Mouse (Mus musculus): ENCODE results near the gene Farp1. TPM values are rescaled to one million over a fixed set of nuclear protein-coding genes. Genes with fewer than 3 reads are reported as not detected.
"Not testable (repeated sequence)": the region's sequence is repeated elsewhere in the genome, so short reads cannot be mapped to it uniquely, and the experiment has no call there.

Farp1 gene
- polyA plus RNA-seq, 1 experiment from 2014 or later: 25.0 TPM

- Histone ChIP-seq H3K27ac (peak overlapping the region; percentile 91), H3K9ac (peak overlapping the region; percentile 83), H3K36me3 (no peaks in the 10 kb centered on the region), H3K9me3 (no peaks in the 10 kb centered on the region), H3K4me1 (peaks cover 42% of the 10 kb centered on the region), H3K4me2 (peak overlapping the region; percentile 96), H3K27me3 (no peaks in the 10 kb centered on the region), H3K4me3 (peak overlapping the region; percentile 84)
- under 1% methylated on average over 85 of the region's 100 CpGs for WGBS
- ATAC-seq (ENCODE audit: borderline replicate concordance, extremely low read depth, low FRiP score, low TSS enrichment): peak; percentile 84
Measured at GRCm38 (mm10) chr14:121035663-121036473, 868 bp downstream of the Farp1 start.

GRCm38 (mm10) chr14:121036612-121037221 is 1.7 kb downstream of the Farp1 start:
- no peak for ATAC-seq (ENCODE audit: borderline replicate concordance, extremely low read depth, low FRiP score, low TSS enrichment)
- peak overlapping the region; percentile 96 for H3K4me2 ChIP-seq
- H3K27me3 ChIP-seq: no peaks in the 10 kb centered on the region
- H3K4me3 ChIP-seq: peak overlapping the region; percentile 84
- WGBS: under 1% methylated on average over 19 of the region's 19 CpGs
- no peaks in the 10 kb centered on the region for H3K36me3 ChIP-seq
- no peaks in the 10 kb centered on the region for H3K9me3 ChIP-seq
- H3K9ac ChIP-seq: peak overlapping the region; percentile 83
- H3K27ac ChIP-seq: peak overlapping the region; percentile 91
- peaks cover 42% of the 10 kb centered on the region for H3K4me1 ChIP-seq

GRCm38 (mm10) chr14:121037276-121037675 is 2.3 kb downstream of the Farp1 start:
- peaks cover 42% of the 10 kb centered on the region for H3K4me1 ChIP-seq
- peak overlapping the region; percentile 83 for H3K9ac ChIP-seq
- WGBS: 5% methylated on average over 7 of the region's 7 CpGs
- peak overlapping the region; percentile 91 for H3K27ac ChIP-seq
- H3K27me3 ChIP-seq: no peaks in the 10 kb centered on the region
- no peak for ATAC-seq (ENCODE audit: borderline replicate concordance, extremely low read depth, low FRiP score, low TSS enrichment)
- H3K36me3 ChIP-seq: no peaks in the 10 kb centered on the region
- peak overlapping the region; percentile 96 for H3K4me2 ChIP-seq
- H3K9me3 ChIP-seq: no peaks in the 10 kb centered on the region
- peak overlapping the region; percentile 84 for H3K4me3 ChIP-seq

GRCm38 (mm10) chr14:121038676-121039075 is 3.7 kb downstream of the Farp1 start:
- Histone ChIP-seq H3K4me1 (peaks cover 42% of the 10 kb centered on the region), H3K4me2 (no peak overlapping the region), H3K9me3 (no peaks in the 10 kb centered on the region), H3K9ac (no peak overlapping the region), H3K36me3 (no peaks in the 10 kb centered on the region), H3K27ac (no peak overlapping the region), H3K27me3 (no peaks in the 10 kb centered on the region), H3K4me3 (no peak overlapping the region)
- no peak for ATAC-seq (ENCODE audit: borderline replicate concordance, extremely low read depth, low FRiP score, low TSS enrichment)
- WGBS: 65% methylated on average over 5 of the region's 5 CpGs

- Histone ChIP-seq H3K4me3 (no peak overlapping the region), H3K36me3 (no peaks in the 10 kb centered on the region), H3K27ac (no peak overlapping the region), H3K4me2 (no peak overlapping the region), H3K4me1 (peaks cover 20% of the 10 kb centered on the region), H3K9me3 (no peaks in the 10 kb centered on the region), H3K9ac (no peak overlapping the region), H3K27me3 (no peaks in the 10 kb centered on the region)
- 84% methylated on average over 3 of the region's 3 CpGs for WGBS
- ATAC-seq (ENCODE audit: borderline replicate concordance, extremely low read depth, low FRiP score, low TSS enrichment): peak; percentile 49; the same call in 1 of the 2 replicates
Measured at GRCm38 (mm10) chr14:121044145-121044544, 9.1 kb downstream of the Farp1 start.

- Histone ChIP-seq H3K27me3 (no peaks in the 10 kb centered on the region), H3K4me3 (no peak overlapping the region), H3K9ac (no peak overlapping the region), H3K9me3 (no peaks in the 10 kb centered on the region), H3K27ac (no peak overlapping the region), H3K4me1 (peaks cover 25% of the 10 kb centered on the region; the same call in 1 of the 2 replicates), H3K4me2 (no peak overlapping the region), H3K36me3 (no peaks in the 10 kb centered on the region)
- WGBS: 70% methylated on average over 9 of the region's 9 CpGs
- ATAC-seq (ENCODE audit: borderline replicate concordance, extremely low read depth, low FRiP score, low TSS enrichment): no peak
Measured at GRCm38 (mm10) chr14:121046313-121046961, 11.4 kb downstream of the Farp1 start.

GRCm38 (mm10) chr14:121047780-121048179 is 12.8 kb downstream of the Farp1 start:
- 52% methylated on average over 6 of the region's 6 CpGs for WGBS

GRCm38 (mm10) chr14:121051002-121051401 is 16.0 kb downstream of the Farp1 start:
- ATAC-seq (ENCODE audit: borderline replicate concordance, extremely low read depth, low FRiP score, low TSS enrichment); H3K27me3 ChIP-seq; H3K4me3 ChIP-seq; H3K9me3 ChIP-seq; H3K27ac ChIP-seq; H3K4me2 ChIP-seq; H3K36me3 ChIP-seq; H3K9ac ChIP-seq: not testable (repeated sequence)
- 76% methylated on average over 3 of the region's 4 CpGs for WGBS
- H3K4me1 ChIP-seq: peaks cover 50% of the 10 kb centered on the region

More at GRCm38 (mm10) chr14:121047780-121048179, 12.8 kb downstream of the Farp1 start:
- H3K27me3 ChIP-seq: no peaks in the 10 kb centered on the region
- H3K4me2 ChIP-seq: no peak overlapping the region
- H3K27ac ChIP-seq: no peak overlapping the region
- H3K9me3 ChIP-seq: no peaks in the 10 kb centered on the region
- no peak overlapping the region for H3K4me3 ChIP-seq
- H3K9ac ChIP-seq: no peak overlapping the region
- no peaks in the 10 kb centered on the region for H3K36me3 ChIP-seq
- peaks cover 34% of the 10 kb centered on the region for H3K4me1 ChIP-seq
- no peak for ATAC-seq (ENCODE audit: borderline replicate concordance, extremely low read depth, low FRiP score, low TSS enrichment)

GRCm38 (mm10) chr14:121053020-121053518 is 18.1 kb downstream of the Farp1 start:
- H3K9ac ChIP-seq: no peak overlapping the region
- H3K9me3 ChIP-seq: no peaks in the 10 kb centered on the region
- no peaks in the 10 kb centered on the region for H3K36me3 ChIP-seq
- H3K27ac ChIP-seq: peak overlapping the region; percentile 84
- 5% methylated on average over 5 of the region's 5 CpGs for WGBS
- no peaks in the 10 kb centered on the region for H3K27me3 ChIP-seq
- peaks cover 45% of the 10 kb centered on the region for H3K4me1 ChIP-seq
- no peak overlapping the region for H3K4me3 ChIP-seq
- peak; percentile 72; the same call in 1 of the 2 replicates for ATAC-seq (ENCODE audit: borderline replicate concordance, extremely low read depth, low FRiP score, low TSS enrichment)
- H3K4me2 ChIP-seq: peak overlapping the region; percentile 43

GRCm38 (mm10) chr14:121054062-121054461 is 19.1 kb downstream of the Farp1 start:
- H3K4me3 ChIP-seq: no peak overlapping the region
- ATAC-seq (ENCODE audit: borderline replicate concordance, extremely low read depth, low FRiP score, low TSS enrichment): no peak
- H3K4me1 ChIP-seq: peaks cover 52% of the 10 kb centered on the region
- peak overlapping the region; percentile 84; the same call in 1 of the 2 replicates for H3K27ac ChIP-seq
- H3K4me2 ChIP-seq: no peak overlapping the region
- no peak overlapping the region for H3K9ac ChIP-seq
- no peaks in the 10 kb centered on the region for H3K36me3 ChIP-seq
- no peaks in the 10 kb centered on the region for H3K27me3 ChIP-seq
- 83% methylated on average over 5 of the region's 5 CpGs for WGBS
- no peaks in the 10 kb centered on the region for H3K9me3 ChIP-seq

- Histone ChIP-seq H3K9ac (no peak overlapping the region), H3K4me1 (peaks cover 64% of the 10 kb centered on the region), H3K4me3 (no peak overlapping the region), H3K9me3 (no peaks in the 10 kb centered on the region), H3K36me3 (no peaks in the 10 kb centered on the region), H3K27me3 (no peaks in the 10 kb centered on the region), H3K4me2 (no peak overlapping the region), H3K27ac (no peak overlapping the region)
- ATAC-seq (ENCODE audit: borderline replicate concordance, extremely low read depth, low FRiP score, low TSS enrichment): no peak
- WGBS: 95% methylated on average over 5 of the region's 5 CpGs
Measured at GRCm38 (mm10) chr14:121057750-121058149, 22.8 kb downstream of the Farp1 start.

Data from lung, embryonic 15.5 days (tissue).